Mouse (Mus musculus) small intestine, adult 2 months (tissue): ENCODE data around the gene Rassf1. TPM values are rescaled to one million over a fixed set of nuclear protein-coding genes. Genes with fewer than 3 reads are reported as not detected.
A peak's percentile ranks its signal among the peaks of the same experiment; 100 is the strongest.
"Not testable (repeated sequence)": the region's sequence is repeated elsewhere in the genome, so short reads cannot be mapped to it uniquely, and the experiment has no call there.

ENCODE experiments used
- H3K27ac ChIP-seq: fragments of 200-500 bp; 2 replicates; pipeline ENCODE4 v1.5.1; 2012; ENCODE audit warnings: low read depth, low read length, control low read depth, inconsistent platforms; ENCODE audit not compliant: insufficient read depth
- H3K27me3 ChIP-seq: fragments of 200-500 bp; 2 replicates; pipeline ENCODE4 v1.6.1; 2012; ENCODE audit warnings: mild to moderate bottlenecking, moderate library complexity, low read length, inconsistent platforms; ENCODE audit not compliant: control insufficient read depth, insufficient read depth
- H3K36me3 ChIP-seq: fragments of 200-500 bp; 2 replicates; pipeline ENCODE4 v1.6.1; 2012; ENCODE audit warnings: mild to moderate bottlenecking, low read length, control low read depth, inconsistent platforms; ENCODE audit not compliant: control insufficient read depth, insufficient read depth
- H3K4me1 ChIP-seq: fragments of 200-500 bp; 2 replicates; pipeline ENCODE4 v1.6.1; 2012; ENCODE audit warnings: low read length, inconsistent platforms, mixed read lengths; ENCODE audit not compliant: control insufficient read depth, insufficient read depth, insufficient read length
- H3K4me3 ChIP-seq: fragments of 200-500 bp; 2 replicates; pipeline ENCODE4 v1.5.1; 2012; ENCODE audit warnings: low read depth, mild to moderate bottlenecking, control low read depth, inconsistent platforms, low read length, moderate library complexity
- CTCF ChIP-seq: fragments of 200-500 bp; IDR thresholded peaks from 2 replicates; pipeline ENCODE4 v1.5.1; 2012; ENCODE audit warnings: low read depth, mild to moderate bottlenecking, control low read depth, inconsistent platforms, low read length, moderate library complexity, mixed read lengths; ENCODE audit not compliant: insufficient replicate concordance, insufficient read length; ENCODE audit errors: extremely low read depth
- POLR2A ChIP-seq: fragments of 200-500 bp; IDR thresholded peaks from 2 replicates; pipeline ENCODE4 v1.6.1; 2012; ENCODE audit warnings: low read depth, mild to moderate bottlenecking, control low read depth, inconsistent platforms, low read length, moderate library complexity
- WGBS: fragments of 180-500 bp; shearing (Covaris S2); methylation state at CpG from one replicate; pipeline ENCODE4 v1.1.7; 2018; 5-methylcytosine and 5-hydroxymethylcytosine counted together
- polyA plus RNA-seq: library from polyadenylated mRNA; depleted of rRNA; stranded (reverse); fragments of >200 nt; gene quantifications from 2 replicates; pipeline ENCODE4 v1.2.3, GENCODE M21; 2012

Rassf1 gene
- polyA plus RNA-seq, 1 experiment, result 33.2 TPM

DNA sequence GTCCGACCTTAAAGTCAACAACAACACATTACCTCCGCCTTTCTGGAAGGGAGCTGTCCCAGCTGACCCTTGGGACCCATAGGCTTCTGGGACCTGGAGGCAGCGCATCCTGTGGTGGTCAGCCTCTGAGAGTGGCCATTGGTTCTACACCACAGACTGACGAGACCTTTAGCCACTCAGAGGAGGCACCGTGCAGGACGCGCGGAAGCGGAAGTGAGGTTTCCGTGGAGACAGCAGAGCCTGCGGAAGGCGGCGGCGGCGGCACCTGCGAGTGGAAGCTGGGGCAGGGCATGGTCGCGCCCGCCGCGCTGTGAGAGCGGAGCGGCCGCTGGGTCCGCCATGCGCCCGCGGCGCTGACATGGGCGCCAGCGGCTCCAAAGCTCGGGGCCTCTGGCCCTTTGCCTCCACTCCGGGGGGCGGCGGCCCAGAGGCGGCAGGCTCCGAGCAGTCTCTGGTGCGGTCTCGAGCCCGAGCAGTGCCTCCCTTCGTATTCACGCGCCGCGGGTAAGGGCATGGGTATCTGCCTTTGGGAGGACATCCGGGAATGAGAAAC, 11.8 kb downstream of the Rassf1 start, which contains the start of gene Tusc2:
Tusc2 (plus strand) TSS at position 227 of the 553 bp plus-strand sequence.
- Histone ChIP-seq H3K27me3 (no peaks in the 10 kb centered on the region), H3K36me3 (peaks cover 47% of the 10 kb centered on the region), H3K27ac (peak within 1 kb of the TSS; percentile 50), H3K4me1 (peaks cover 19% of the 10 kb centered on the region), H3K4me3 (peak within 1 kb of the TSS; percentile 90)
- under 1% methylated on average over 46 of the region's 46 CpGs for WGBS
- no peak for TF ChIP-seq CTCF
- peak; percentile 69 for TF ChIP-seq POLR2A

- not testable (repeated sequence) for H3K27me3 ChIP-seq
- peak overlapping the region; percentile 99 for H3K27ac ChIP-seq
- WGBS, result 45% methylated on average over 5 of the region's 5 CpGs
- H3K4me1 ChIP-seq, result peaks cover 28% of the 10 kb centered on the region
- peaks cover 25% of the 10 kb centered on the region for H3K36me3 ChIP-seq
- peak overlapping the region; percentile 27 for H3K4me3 ChIP-seq
These were observed 14.2 kb downstream of the Rassf1 start for GRCm38 (mm10) chr9:107565556-107565955.

- Histone ChIP-seq H3K4me3 (peak overlapping the region; percentile 42), H3K27me3 (no peaks in the 10 kb centered on the region), H3K36me3 (peaks cover 19% of the 10 kb centered on the region), H3K27ac (peak overlapping the region; percentile 99), H3K4me1 (peaks cover 32% of the 10 kb centered on the region)
- peak; percentile 37; the same call in 1 of the 2 replicates for TF ChIP-seq POLR2A
- TF ChIP-seq CTCF, result peak; percentile 85; the same call in 1 of the 2 replicates
- 10% methylated on average over 15 of the region's 15 CpGs for WGBS
These were observed 14.8 kb downstream of the Rassf1 start for GRCm38 (mm10) chr9:107566041-107566709.

DNA sequence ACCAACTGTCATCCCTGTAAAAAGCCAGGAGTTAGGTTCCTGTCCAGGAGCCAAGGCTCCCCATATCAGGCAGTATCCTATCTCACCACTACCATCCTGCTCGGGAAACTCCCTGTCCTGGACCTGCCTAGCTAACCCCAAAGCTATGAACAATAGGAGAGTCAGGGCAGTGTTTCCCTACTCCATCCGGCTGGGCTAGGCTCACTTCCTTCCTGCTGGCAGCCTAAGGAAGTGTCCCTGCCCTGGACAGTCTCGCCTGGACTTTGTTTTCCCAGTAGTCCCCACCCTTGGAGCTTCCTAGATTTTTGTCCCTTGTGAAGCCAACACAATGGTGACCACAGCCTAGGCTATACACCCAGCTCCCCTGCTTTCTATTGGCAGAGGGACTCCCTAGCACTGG, 15.5 kb downstream of the Rassf1 start:
- Histone ChIP-seq H3K27ac (peak overlapping the region; percentile 99), H3K36me3 (peaks cover 12% of the 10 kb centered on the region), H3K27me3 (no peaks in the 10 kb centered on the region), H3K4me3 (peak overlapping the region; percentile 89), H3K4me1 (peaks cover 35% of the 10 kb centered on the region)
- TF ChIP-seq POLR2A, result peak; percentile 45; the same call in 1 of the 2 replicates
- TF ChIP-seq CTCF, result peak; percentile 47; the same call in 1 of the 2 replicates
- WGBS, result 19% methylated on average over 3 of the region's 3 CpGs

DNA sequence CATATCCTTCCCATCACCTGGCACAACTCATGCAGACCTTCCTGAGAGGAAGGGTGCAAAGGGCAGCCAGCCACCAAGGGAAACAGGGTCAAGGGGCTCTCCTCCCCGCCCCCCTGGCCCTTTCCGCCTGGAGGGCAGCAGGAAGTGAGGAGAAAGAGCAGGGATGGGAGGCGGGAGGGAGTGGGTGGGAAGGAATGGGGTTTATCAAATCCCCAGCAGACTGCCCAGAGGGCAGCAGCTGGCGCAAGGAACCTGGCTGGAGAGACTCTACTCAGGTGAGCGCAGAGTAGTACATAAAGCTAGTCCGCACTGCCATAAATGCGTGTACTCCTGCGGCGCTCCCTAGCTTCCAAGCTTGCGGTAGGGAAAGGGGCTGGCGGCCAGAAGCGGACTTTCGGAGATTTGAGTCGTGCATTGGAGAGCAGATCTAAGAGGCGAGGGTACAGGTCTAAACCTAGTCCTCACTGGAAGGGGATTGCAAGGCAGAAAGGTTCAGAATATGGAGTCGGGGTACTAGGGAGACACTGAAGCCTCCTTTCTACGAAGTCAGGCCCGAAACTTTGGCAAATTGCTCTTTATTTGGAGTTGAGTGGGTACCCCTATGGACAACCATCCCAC, 16.5 kb downstream of the Rassf1 start, which contains the start of gene Hyal2:
Hyal2 (plus strand) TSS at position 244 of the 618 bp plus-strand sequence.
- Histone ChIP-seq H3K36me3 (peaks cover 15% of the 10 kb centered on the region), H3K27me3 (no peaks in the 10 kb centered on the region), H3K4me1 (peaks cover 39% of the 10 kb centered on the region), H3K27ac (peak within 1 kb of the TSS; percentile 99), H3K4me3 (peak within 1 kb of the TSS; percentile 89)
- WGBS, result 13% methylated on average over 18 of the region's 18 CpGs
- TF ChIP-seq POLR2A (peak; percentile 31; the same call in 1 of the 2 replicates), CTCF (no peak)

DNA sequence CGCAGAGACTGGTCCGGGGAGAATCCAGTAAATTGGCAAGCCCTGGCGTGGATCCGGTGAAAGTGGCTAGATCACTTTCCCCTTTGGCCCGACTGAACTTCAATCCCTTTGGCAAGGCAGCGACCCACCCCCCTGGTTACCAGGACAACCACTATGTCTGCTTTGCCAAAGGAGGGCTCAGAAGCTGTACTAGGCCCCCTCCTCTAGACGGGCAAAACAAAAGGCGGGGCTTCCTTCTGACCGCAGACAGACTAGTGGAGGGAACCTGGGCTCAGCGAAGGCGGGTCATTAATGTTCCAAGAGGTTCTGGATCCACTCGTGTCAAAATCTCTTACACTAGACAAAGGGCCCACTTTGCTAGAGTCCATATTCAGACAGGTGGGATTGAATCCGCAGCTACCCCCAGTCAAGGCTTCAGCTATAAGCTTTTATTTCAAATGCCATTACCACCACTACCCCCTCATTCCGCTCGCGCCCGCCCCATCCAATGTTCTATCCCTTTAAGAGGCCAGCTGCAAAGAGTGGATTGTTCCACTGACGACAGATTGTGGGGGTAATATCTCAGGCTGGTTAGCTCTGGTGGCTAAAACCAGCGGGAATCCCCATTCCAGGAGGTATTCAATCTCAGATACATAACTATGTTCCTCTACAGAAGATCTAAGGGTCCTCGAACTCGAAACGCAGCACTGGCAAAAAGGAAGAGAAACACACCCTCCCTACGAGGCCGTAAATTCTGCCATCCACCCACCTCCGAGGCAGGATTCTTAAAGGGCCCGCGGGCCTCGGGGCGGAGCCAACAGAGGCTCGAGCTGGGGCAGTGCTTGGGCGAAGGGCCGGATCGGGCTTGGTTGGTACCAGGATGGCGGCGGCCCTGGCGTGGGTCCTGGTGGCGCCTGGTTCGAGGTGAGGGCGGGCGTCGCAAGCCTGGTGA, 17.2 kb downstream of the Rassf1 start:
- TF ChIP-seq POLR2A (no peak; the same call in 1 of the 2 replicates), CTCF (no peak)
- H3K4me1 ChIP-seq, result peaks cover 39% of the 10 kb centered on the region
- no peaks in the 10 kb centered on the region for H3K27me3 ChIP-seq
- WGBS, result under 1% methylated on average over 41 of the region's 41 CpGs
- peaks cover 20% of the 10 kb centered on the region for H3K36me3 ChIP-seq
- peak overlapping the region; percentile 99 for H3K27ac ChIP-seq
- H3K4me3 ChIP-seq, result peak overlapping the region; percentile 89
